Mouse (Mus musculus) kidney, postnatal 0 days (tissue): ENCODE data around the gene Pde2a. TPM values are rescaled to one million over a fixed set of nuclear protein-coding genes. Genes with fewer than 3 reads are reported as not detected.

Experiments used
- ATAC-seq: fragments of 200-750 bp; cut with Nextera tagmentation; replicated peaks from 2 replicates; pipeline ENCODE4 v1.8.0; 2017; ENCODE audit warnings: low read depth, moderate number of reproducible peaks, moderate TSS enrichment, moderate library complexity; ENCODE audit not compliant: low FRiP score
- DNase-seq: peaks from one replicate; pipeline ENCODE4 v3.0.0-alpha.2; 2016; ENCODE audit warnings: low spot score
- H3K27ac ChIP-seq: fragments of 300-500 bp; sonication (generic); 2 replicates; pipeline ENCODE4 v1.5.1; 2014; ENCODE audit warnings: mild to moderate bottlenecking
- H3K27me3 ChIP-seq: fragments of 300-500 bp; sonication (generic); 2 replicates; pipeline ENCODE4 v1.6.1; 2014; ENCODE audit warnings: low read length, mixed read lengths; ENCODE audit not compliant: insufficient read depth
- H3K36me3 ChIP-seq: fragments of 300-500 bp; sonication (generic); 2 replicates; pipeline ENCODE4 v1.6.1; 2014; ENCODE audit warnings: low read length, mixed read lengths; ENCODE audit not compliant: insufficient read depth
- H3K4me1 ChIP-seq: fragments of 300-500 bp; sonication (generic); replicated peaks from 2 replicates; pipeline ENCODE4 v1.6.1; 2014; ENCODE audit warnings: antibody characterized with exemption, low read length, mixed read lengths; ENCODE audit not compliant: insufficient read depth
- H3K4me2 ChIP-seq: fragments of 300-500 bp; sonication (generic); 2 replicates; pipeline ENCODE4 v1.6.1; 2014; ENCODE audit warnings: mild to moderate bottlenecking, low read length, moderate library complexity, mixed read lengths
- H3K4me3 ChIP-seq: fragments of 300-500 bp; sonication (generic); replicated peaks from 2 replicates; pipeline ENCODE4 v1.5.1; 2014; ENCODE audit warnings: low read depth, low read length
- H3K9ac ChIP-seq: fragments of 300-500 bp; sonication (generic); 2 replicates; pipeline ENCODE4 v1.6.1; 2014; ENCODE audit warnings: low read depth, low read length
- H3K9me3 ChIP-seq: fragments of 300-500 bp; sonication (generic); replicated peaks from 2 replicates; pipeline ENCODE4 v1.6.1; 2016; ENCODE audit warnings: low read length, inconsistent platforms, mixed read lengths
- CTCF ChIP-seq: IDR thresholded peaks from 2 replicates; pipeline ENCODE4 v1.5.1; 2016; ENCODE audit warnings: antibody characterized with exemption, low read depth, mild to moderate bottlenecking, moderate library complexity
- WGBS: fragments of 180-500 bp; shearing (Covaris S2); extraction: QIAGEN DNeasy Blood & Tissue Kit; methylation state at CpG from one replicate; pipeline ENCODE4 v1.1.7; 2014; 5-methylcytosine and 5-hydroxymethylcytosine counted together
- polyA plus RNA-seq: library from polyadenylated mRNA; unstranded; fragments of >200 nt; fragmentation: Nextera tagmentation; extraction: Ambion mirVana; gene quantifications from 2 replicates; pipeline ENCODE4 v1.2.1, GENCODE M21; 2015

Gene Pde2a
- polyA plus RNA-seq, 1 experiment from 2014 or later, result 21.0 TPM

- DNase-seq (peak; percentile 47), ATAC-seq (no peak)
- Histone ChIP-seq H3K36me3 (no peaks in the 10 kb centered on the region), H3K27ac (peak overlapping the region; percentile 42; the same call in 1 of the 2 replicates), H3K4me2 (no peak overlapping the region), H3K4me3 (no peak overlapping the region), H3K27me3 (no peaks in the 10 kb centered on the region), H3K9me3 (no peaks in the 10 kb centered on the region), H3K4me1 (peaks cover 24% of the 10 kb centered on the region), H3K9ac (no peak overlapping the region)
- 60% methylated on average over 14 of the region's 14 CpGs for WGBS
- TF ChIP-seq CTCF, result no peak
Observed at GRCm38 (mm10) chr7:101462327-101463068, 41.0 kb downstream of the Pde2a start.

DNA sequence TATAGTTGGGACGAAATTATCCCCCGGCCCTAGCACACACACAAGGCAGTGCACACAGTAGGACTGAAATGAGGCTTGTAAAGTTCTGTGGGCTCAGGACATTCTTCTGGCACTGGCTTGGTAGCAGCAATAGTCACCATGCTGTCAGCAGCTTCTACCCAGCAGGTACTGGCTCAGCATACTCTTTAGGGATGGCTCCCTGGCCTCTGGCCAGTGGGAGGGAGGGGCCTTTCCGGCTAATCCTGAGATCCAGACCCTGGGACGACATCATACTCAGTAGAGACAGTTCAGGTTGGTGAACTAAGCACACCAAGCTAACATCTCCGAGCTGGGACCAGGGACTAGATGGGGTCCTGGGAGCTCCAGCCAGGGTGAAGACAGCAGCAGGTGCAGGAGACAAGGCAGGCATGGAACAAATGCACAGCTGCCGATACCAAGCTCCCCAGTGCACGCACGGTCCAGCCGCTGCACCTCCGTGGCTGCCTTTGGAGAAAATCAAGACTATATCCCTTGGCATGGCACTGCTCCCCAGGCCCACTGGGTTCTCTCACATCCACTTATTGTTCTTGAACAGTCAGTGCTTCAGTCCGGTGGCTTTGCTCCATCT, 42.3 kb downstream of the Pde2a start:
- Histone ChIP-seq H3K4me2 (no peak overlapping the region), H3K4me3 (no peak overlapping the region), H3K9ac (no peak overlapping the region), H3K36me3 (no peaks in the 10 kb centered on the region), H3K4me1 (peaks cover 21% of the 10 kb centered on the region), H3K9me3 (no peaks in the 10 kb centered on the region), H3K27me3 (no peaks in the 10 kb centered on the region), H3K27ac (0 out of 2 replicates have a peak overlapping the region, but pooled peaks have one; percentile 42)
- DNase-seq, result no peak
- ATAC-seq, result no peak
- no peak for TF ChIP-seq CTCF
- 59% methylated on average over 11 of the region's 11 CpGs for WGBS

DNA sequence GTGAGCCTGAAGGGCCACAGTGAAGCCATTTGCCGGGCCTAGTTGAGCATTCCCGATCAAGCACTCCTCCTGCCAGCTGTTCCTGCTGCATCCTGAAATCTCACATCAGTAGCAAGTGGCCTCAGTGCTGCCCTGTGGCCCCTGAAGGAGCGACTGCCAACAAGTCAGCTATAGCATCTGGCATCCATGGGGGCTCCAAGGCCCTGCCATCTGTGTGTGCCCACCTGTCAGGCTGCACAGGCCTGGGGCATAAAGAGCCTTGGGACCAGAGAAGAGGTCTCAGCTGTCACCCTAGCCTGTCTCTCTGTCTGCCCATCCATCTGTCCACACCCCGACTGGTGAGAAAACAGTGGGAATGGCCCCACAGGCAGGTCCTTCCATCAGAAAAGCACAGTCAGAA, 43.4 kb downstream of the Pde2a start:
- Histone ChIP-seq H3K4me2 (no peak overlapping the region), H3K27ac (peak overlapping the region; percentile 81; the same call in 1 of the 2 replicates), H3K4me1 (peaks cover 21% of the 10 kb centered on the region), H3K4me3 (no peak overlapping the region), H3K9ac (no peak overlapping the region), H3K36me3 (no peaks in the 10 kb centered on the region), H3K9me3 (no peaks in the 10 kb centered on the region), H3K27me3 (no peaks in the 10 kb centered on the region)
- ATAC-seq (no peak), DNase-seq (no peak)
- WGBS, result 43% methylated on average over 4 of the region's 4 CpGs
- TF ChIP-seq CTCF, result no peak

- ATAC-seq (peak; percentile 31; the same call in 1 of the 2 replicates), DNase-seq (peak; percentile 85)
- WGBS, result 14% methylated on average over 14 of the region's 14 CpGs
- no peak overlapping the region for H3K4me3 ChIP-seq
- TF ChIP-seq CTCF, result no peak
- H3K9me3 ChIP-seq, result no peaks in the 10 kb centered on the region
- H3K27ac ChIP-seq, result peak overlapping the region; percentile 81; the same call in 1 of the 2 replicates
- peaks cover 21% of the 10 kb centered on the region for H3K4me1 ChIP-seq
- H3K36me3 ChIP-seq, result no peaks in the 10 kb centered on the region
- H3K9ac ChIP-seq, result no peak overlapping the region
- no peaks in the 10 kb centered on the region for H3K27me3 ChIP-seq
- H3K4me2 ChIP-seq, result no peak overlapping the region
Observed at GRCm38 (mm10) chr7:101465392-101465791, 43.9 kb downstream of the Pde2a start.

GRCm38 (mm10) chr7:101465850-101466580, 44.5 kb downstream of the Pde2a start:
- Histone ChIP-seq H3K36me3 (no peaks in the 10 kb centered on the region), H3K27ac (peak overlapping the region; percentile 81), H3K9ac (no peak overlapping the region), H3K27me3 (no peaks in the 10 kb centered on the region), H3K4me3 (no peak overlapping the region), H3K9me3 (no peaks in the 10 kb centered on the region), H3K4me2 (no peak overlapping the region), H3K4me1 (peaks cover 21% of the 10 kb centered on the region)
- no peak for TF ChIP-seq CTCF
- ATAC-seq, result no peak; the same call in 1 of the 2 replicates
- peak; percentile 47 for DNase-seq
- WGBS, result 75% methylated on average over 8 of the region's 8 CpGs

DNA sequence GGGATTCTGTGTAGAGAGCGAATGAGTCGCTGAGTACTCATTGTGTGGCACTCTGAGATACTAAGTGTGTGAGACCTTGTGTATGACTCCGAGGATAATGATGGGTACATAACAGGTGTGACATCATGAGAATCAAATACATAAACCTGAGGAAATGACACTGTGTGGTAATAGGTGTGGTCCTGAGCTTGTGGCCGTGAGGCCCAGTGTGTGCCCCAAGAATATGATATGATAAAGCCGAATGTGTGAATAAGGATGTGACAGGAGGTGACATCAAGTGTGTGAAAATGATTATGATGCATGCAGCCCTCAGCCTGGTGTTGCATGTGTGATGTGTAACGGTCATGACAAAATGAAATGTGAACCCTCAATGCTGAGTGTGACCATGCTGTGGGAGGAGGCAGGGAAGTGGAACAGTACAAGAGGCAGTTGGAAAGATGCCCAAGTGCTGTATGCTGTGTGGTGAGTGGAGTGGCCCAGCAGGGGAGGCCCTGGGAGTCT, 45.1 kb downstream of the Pde2a start:
- no peak for ATAC-seq
- peak overlapping the region; percentile 81; the same call in 1 of the 2 replicates for H3K27ac ChIP-seq
- H3K4me3 ChIP-seq, result no peak overlapping the region
- no peak overlapping the region for H3K4me2 ChIP-seq
- H3K9ac ChIP-seq, result no peak overlapping the region
- no peak; the same call in 1 of the 2 replicates for TF ChIP-seq CTCF
- peaks cover 21% of the 10 kb centered on the region; the same call in 1 of the 2 replicates for H3K4me1 ChIP-seq
- no peaks in the 10 kb centered on the region for H3K36me3 ChIP-seq
- WGBS, result 65% methylated on average over 6 of the region's 6 CpGs
- no peaks in the 10 kb centered on the region for H3K27me3 ChIP-seq
- no peaks in the 10 kb centered on the region for H3K9me3 ChIP-seq
- DNase-seq, result peak; percentile 72
